Mouse (Mus musculus) forebrain, embryonic 14.5 days (tissue): Measurements from ENCODE around the gene Rsu1. TPM values are rescaled to one million over a fixed set of nuclear protein-coding genes. Genes with fewer than 3 reads are reported as not detected.

ENCODE experiments used
- ATAC-seq: fragments of 200-750 bp; cut with Nextera tagmentation; 2 replicates; pipeline ENCODE4 v1.8.0; 2017; ENCODE audit warnings: mild to moderate bottlenecking, moderate library complexity
- DNase-seq: peaks from one replicate; pipeline ENCODE4 v3.0.0-alpha.2; 2015; ENCODE audit warnings: low spot score
- H3K27ac ChIP-seq: fragments of 300-500 bp; sonication (generic); 2 replicates; pipeline ENCODE4 v1.5.1; 2014; ENCODE audit warnings: low read depth, mild to moderate bottlenecking, control low read depth, low read length, moderate library complexity
- H3K27me3 ChIP-seq: fragments of 300-500 bp; sonication (generic); replicated peaks from 2 replicates; pipeline ENCODE4 v1.6.1; 2014; ENCODE audit warnings: low read length, control low read depth, mixed read lengths; ENCODE audit not compliant: control insufficient read depth, insufficient read depth
- H3K36me3 ChIP-seq: fragments of 300-500 bp; sonication (generic); 2 replicates; pipeline ENCODE4 v1.6.1; 2014; ENCODE audit warnings: low read length, control low read depth; ENCODE audit not compliant: control insufficient read depth, insufficient read depth
- H3K4me1 ChIP-seq: fragments of 300-500 bp; sonication (generic); 2 replicates; pipeline ENCODE4 v1.6.1; 2014; ENCODE audit warnings: antibody characterized with exemption, low read length, control low read depth; ENCODE audit not compliant: control insufficient read depth, insufficient read depth
- H3K4me2 ChIP-seq: fragments of 300-500 bp; sonication (generic); 2 replicates; pipeline ENCODE4 v1.6.1; 2014; ENCODE audit warnings: mild to moderate bottlenecking, control low read depth, low read length
- H3K4me3 ChIP-seq: fragments of 300-500 bp; sonication (generic); 2 replicates; pipeline ENCODE4 v1.5.1; 2014; ENCODE audit warnings: low read depth, low read length, control low read depth
- H3K9ac ChIP-seq: fragments of 300-500 bp; sonication (generic); 2 replicates; pipeline ENCODE4 v1.6.1; 2014; ENCODE audit warnings: mild to moderate bottlenecking, low read length, control low read depth, moderate library complexity
- H3K9me3 ChIP-seq: fragments of 300-500 bp; sonication (generic); replicated peaks from 2 replicates; pipeline ENCODE4 v1.6.1; 2016; ENCODE audit warnings: low read length, control low read depth, mixed read lengths; ENCODE audit not compliant: control insufficient read depth
- WGBS: fragments of 180-500 bp; shearing (Covaris S2); extraction: QIAGEN DNeasy Blood & Tissue Kit; methylation state at CpG from one replicate; pipeline ENCODE4 v1.1.7; 2014; 5-methylcytosine and 5-hydroxymethylcytosine counted together
- polyA plus RNA-seq: library from polyadenylated mRNA; unstranded; fragments of >200 nt; fragmentation: Nextera tagmentation; extraction: Ambion mirVana; gene quantifications from 2 replicates; pipeline ENCODE4 v1.2.1, GENCODE M21; 2014

Rsu1 gene
- polyA plus RNA-seq, 1 experiment from 2014 or later, result 57.2 TPM

DNA sequence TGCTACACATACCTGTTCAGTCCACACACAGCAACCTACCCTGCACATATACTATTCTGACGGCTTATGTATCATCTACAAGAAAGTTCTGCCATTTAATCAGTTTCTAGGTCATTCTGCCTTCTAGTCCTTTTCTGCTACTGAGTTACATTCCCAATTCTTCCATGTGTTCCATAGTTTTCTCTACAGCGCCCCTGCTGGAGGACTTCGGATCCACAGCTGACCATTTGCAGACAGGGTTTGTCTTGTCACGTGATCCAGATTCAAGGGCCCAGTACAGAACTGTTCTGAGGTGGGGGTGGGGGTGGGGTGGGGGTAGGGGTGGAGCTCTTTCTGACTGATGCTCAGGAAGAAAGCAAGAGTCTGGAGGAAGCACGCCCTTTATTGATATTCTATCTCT lies 102.5 kb downstream of the Rsu1 start:
- no peak overlapping the region for H3K4me3 ChIP-seq
- DNase-seq, result peak; percentile 10
- whole genome bisulfite sequencing, result 36% methylated on average over 5 of the region's 5 CpGs
- H3K9ac ChIP-seq, result no peak overlapping the region
- H3K36me3 ChIP-seq, result no peaks in the 10 kb centered on the region
- H3K4me1 ChIP-seq, result no peaks in the 10 kb centered on the region
- H3K9me3 ChIP-seq, result no peaks in the 10 kb centered on the region
- no peaks in the 10 kb centered on the region for H3K27me3 ChIP-seq
- no peak overlapping the region for H3K27ac ChIP-seq
- 0 out of 2 replicates have a peak, but pooled peaks have one; percentile 42 for ATAC-seq
- H3K4me2 ChIP-seq, result no peak overlapping the region

GRCm38 (mm10) chr2:13161717-13162116 lies 109.5 kb downstream of the Rsu1 start:
- Histone ChIP-seq H3K9ac (no peak overlapping the region), H3K4me2 (no peak overlapping the region), H3K27ac (no peak overlapping the region), H3K4me1 (no peaks in the 10 kb centered on the region), H3K27me3 (no peaks in the 10 kb centered on the region), H3K4me3 (no peak overlapping the region), H3K36me3 (no peaks in the 10 kb centered on the region), H3K9me3 (no peaks in the 10 kb centered on the region)
- WGBS, result 82% methylated on average over 2 of the region's 2 CpGs
- ATAC-seq, result no peak
- no peak for DNase-seq

DNA sequence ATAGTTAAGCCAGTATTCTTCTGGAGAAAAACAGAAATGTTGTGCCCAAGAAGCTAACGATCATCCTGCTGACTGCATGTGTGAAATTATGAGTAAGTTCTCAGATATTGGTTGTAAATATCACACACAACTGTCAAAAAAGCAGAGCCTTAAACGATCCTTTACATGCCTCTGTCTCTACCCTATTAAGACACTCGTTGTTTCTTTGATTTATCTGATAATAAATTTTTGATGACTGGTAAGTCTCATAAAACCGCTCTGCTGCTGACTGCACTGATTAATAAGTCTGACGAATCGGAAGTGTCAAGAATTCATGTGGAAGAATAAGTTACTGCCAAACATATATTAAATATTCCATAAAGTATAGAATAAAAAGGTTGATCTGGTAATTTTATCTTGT lies 126.0 kb downstream of the Rsu1 start:
- no peaks in the 10 kb centered on the region for H3K4me1 ChIP-seq
- no peak overlapping the region for H3K4me3 ChIP-seq
- no peaks in the 10 kb centered on the region for H3K27me3 ChIP-seq
- H3K9ac ChIP-seq, result no peak overlapping the region
- 88% methylated on average over 6 of the region's 6 CpGs for WGBS
- no peaks in the 10 kb centered on the region for H3K36me3 ChIP-seq
- no peak for DNase-seq
- no peaks in the 10 kb centered on the region for H3K9me3 ChIP-seq
- no peak overlapping the region for H3K27ac ChIP-seq
- ATAC-seq, result no peak
- H3K4me2 ChIP-seq, result no peak overlapping the region

DNA sequence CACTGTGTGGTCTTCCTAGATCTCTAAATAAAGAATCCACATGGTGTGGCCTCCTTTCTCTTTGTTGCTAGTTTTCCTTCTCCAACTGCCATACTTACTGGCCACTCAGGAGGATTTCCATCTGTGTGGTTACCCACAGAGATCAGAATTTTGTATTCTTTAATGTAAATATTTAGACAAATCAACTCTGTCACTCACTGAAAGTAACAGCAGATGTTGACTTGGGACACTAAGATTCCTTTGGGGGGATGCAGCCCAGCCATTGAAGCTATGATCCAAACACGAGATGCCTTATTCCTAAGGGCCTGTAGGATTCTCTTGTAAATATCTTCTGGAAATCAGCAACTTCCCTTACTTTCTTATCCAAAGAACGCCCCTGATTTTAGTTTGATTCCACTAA lies 136.3 kb downstream of the Rsu1 start:
- H3K36me3 ChIP-seq, result no peaks in the 10 kb centered on the region
- H3K4me3 ChIP-seq, result no peak overlapping the region
- H3K27me3 ChIP-seq, result no peaks in the 10 kb centered on the region
- H3K4me1 ChIP-seq, result no peaks in the 10 kb centered on the region
- DNase-seq, result no peak
- ATAC-seq, result no peak
- no peak overlapping the region for H3K9ac ChIP-seq
- no peaks in the 10 kb centered on the region for H3K9me3 ChIP-seq
- H3K27ac ChIP-seq, result no peak overlapping the region
- no peak overlapping the region for H3K4me2 ChIP-seq
- 90% methylated on average over 2 of the region's 2 CpGs for WGBS

GRCm38 (mm10) chr2:13132841-13133240 lies 138.4 kb downstream of the Rsu1 start:
- Histone ChIP-seq H3K36me3 (no peaks in the 10 kb centered on the region), H3K9me3 (no peaks in the 10 kb centered on the region), H3K27ac (no peak overlapping the region), H3K9ac (no peak overlapping the region), H3K4me1 (no peaks in the 10 kb centered on the region), H3K4me3 (no peak overlapping the region), H3K4me2 (no peak overlapping the region), H3K27me3 (no peaks in the 10 kb centered on the region)
- WGBS, result 95% methylated on average over 8 of the region's 8 CpGs
- ATAC-seq (no peak), DNase-seq (no peak)

DNA sequence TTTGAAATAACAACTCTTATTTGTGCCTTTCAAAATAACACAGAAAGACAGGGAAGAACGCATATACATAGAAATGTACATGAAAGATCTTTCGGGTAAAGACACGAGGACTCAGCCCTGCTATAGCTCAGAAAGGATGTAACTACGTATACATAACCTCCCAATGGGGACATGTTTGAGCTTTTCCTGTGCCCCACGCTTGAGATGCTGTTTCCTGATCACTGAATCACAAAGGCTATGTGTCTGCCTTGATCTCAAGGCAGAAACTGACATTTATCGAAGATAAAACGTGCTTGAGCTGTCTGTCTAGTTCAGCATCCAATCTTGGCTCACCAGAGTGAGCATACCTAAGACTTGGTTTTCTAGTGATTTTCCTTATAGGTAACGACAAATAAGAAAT lies 138.8 kb downstream of the Rsu1 start:
- no peak overlapping the region for H3K4me3 ChIP-seq

GRCm38 (mm10) chr2:13129859-13130258 lies 141.4 kb downstream of the Rsu1 start:
- Histone ChIP-seq H3K4me3 (no peak overlapping the region), H3K9ac (no peak overlapping the region), H3K36me3 (no peaks in the 10 kb centered on the region), H3K4me2 (no peak overlapping the region), H3K27ac (no peak overlapping the region), H3K27me3 (no peaks in the 10 kb centered on the region), H3K9me3 (no peaks in the 10 kb centered on the region), H3K4me1 (no peaks in the 10 kb centered on the region)
- DNase-seq (peak; percentile 13), ATAC-seq (peak; percentile 75)
- 62% methylated on average over 10 of the region's 10 CpGs for WGBS

More for the DNA sequence above, 138.8 kb downstream of the Rsu1 start:
- Histone ChIP-seq H3K27ac (no peak overlapping the region), H3K4me2 (no peak overlapping the region), H3K36me3 (no peaks in the 10 kb centered on the region), H3K9ac (no peak overlapping the region), H3K9me3 (no peaks in the 10 kb centered on the region), H3K27me3 (no peaks in the 10 kb centered on the region), H3K4me1 (no peaks in the 10 kb centered on the region)
- DNase-seq (no peak), ATAC-seq (no peak)
- 87% methylated on average over 8 of the region's 8 CpGs for WGBS

DNA sequence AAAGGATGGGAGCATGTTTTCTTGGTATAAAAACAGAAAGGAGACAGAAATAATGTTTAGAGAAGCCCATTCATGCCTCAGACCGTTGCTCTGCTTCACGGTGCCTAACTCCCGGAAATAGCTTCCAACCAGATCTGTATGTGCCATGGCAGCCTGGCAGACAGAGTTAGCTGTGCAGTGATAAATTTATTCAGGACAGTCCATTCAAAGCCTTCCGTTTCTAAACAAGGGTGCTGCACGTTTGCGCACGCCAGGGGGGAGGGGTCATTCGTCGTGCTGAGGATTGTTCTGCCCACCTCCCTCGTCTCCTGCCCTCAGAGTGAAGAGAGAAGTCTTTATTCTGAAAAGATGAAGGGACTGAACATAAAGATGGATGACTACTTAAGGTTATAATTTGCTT lies 141.9 kb downstream of the Rsu1 start:
- Histone ChIP-seq H3K4me1 (no peaks in the 10 kb centered on the region), H3K27ac (no peak overlapping the region), H3K4me2 (0 out of 2 replicates have a peak overlapping the region, but pooled peaks have one; percentile 5), H3K9me3 (no peaks in the 10 kb centered on the region), H3K36me3 (no peaks in the 10 kb centered on the region), H3K9ac (no peak overlapping the region; the same call in 1 of the 2 replicates), H3K4me3 (no peak overlapping the region), H3K27me3 (no peaks in the 10 kb centered on the region)
- DNase-seq (peak; percentile 11), ATAC-seq (peak; percentile 60)
- WGBS, result 53% methylated on average over 10 of the region's 10 CpGs

DNA sequence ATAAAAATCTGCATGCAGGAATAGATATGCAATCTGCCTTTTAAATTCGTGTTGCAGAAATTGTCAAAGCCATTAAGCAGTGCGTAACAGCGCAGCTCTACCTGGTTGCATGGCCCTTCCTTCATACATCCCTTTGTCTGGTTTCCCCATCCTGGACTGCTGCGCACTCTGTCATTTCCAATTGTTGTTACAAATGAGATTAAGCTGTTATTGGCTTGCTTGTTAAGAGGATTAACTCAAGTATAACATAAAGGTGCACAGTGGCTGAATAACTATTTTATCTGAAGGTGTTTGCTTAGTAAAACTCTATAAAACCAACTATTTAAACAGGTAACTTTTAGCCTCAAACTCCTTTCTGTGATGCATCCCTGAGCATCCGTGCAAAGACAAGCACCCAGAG lies 150.8 kb downstream of the Rsu1 start:
- no peak for DNase-seq
- no peak overlapping the region for H3K27ac ChIP-seq
- no peaks in the 10 kb centered on the region for H3K36me3 ChIP-seq
- H3K4me3 ChIP-seq, result no peak overlapping the region
- H3K27me3 ChIP-seq, result no peaks in the 10 kb centered on the region
- ATAC-seq, result no peak
- 64% methylated on average over 5 of the region's 5 CpGs for WGBS
- H3K4me1 ChIP-seq, result no peaks in the 10 kb centered on the region
- H3K9ac ChIP-seq, result no peak overlapping the region
- no peak overlapping the region for H3K4me2 ChIP-seq
- no peaks in the 10 kb centered on the region for H3K9me3 ChIP-seq
